ENCODE assay signal across 25 mouse cellular contexts in genomic region chr1:164077031-164077430, GRCm38 (mm10). TPM values are rescaled to one million over a fixed set of nuclear protein-coding genes. Genes with fewer than 3 reads are reported as not detected.
DNase-seq lines count a peak whose midpoint lies in the region; ATAC-seq and TF ChIP-seq lines count a peak whose summit lies in the region.
"Had no signal": no experiment of that assay in that cellular context is flagged by ENCODE, and none has a peak within 500 bp of the region (broad histone marks: within the 10 kb centered on the region; RNA-seq: fewer than 3 reads in every experiment).

No protein-coding gene starts in this region.

- 49% methylated on average over 3 of the region's 3 CpGs for WGBS in lung, adult 2 months

- ATAC-seq in activated CD4-positive, CD25-positive, alpha-beta regulatory T cell, adult 4 months, result peak; percentile 38
- ATAC-seq: hindbrain, postnatal 0 days; lung, postnatal 0 days had no signal

- no peak for TF ChIP-seq CTCF in lung, adult 2 months (IDR thresholded peaks at IDR 0.05; ENCODE audit: insufficient read depth, low read length)

- H3K4me3 ChIP-seq in lung, adult 2 months (replicated peaks; ENCODE audit: extremely low read depth, low read depth, low read length), result no peak overlapping the region
- H3K4me3 ChIP-seq: embryonic facial prominence, embryonic 10.5 days; liver, embryonic 15.5 days; myocyte had no signal

- peak; percentile 23 for DNase-seq in lung, postnatal 36 days
- no peak for DNase-seq in lung, adult 2 months
- DNase-seq in naive thymus-derived CD4-positive, alpha-beta T cell, adult 2 months (ENCODE audit: low read depth), result peak; percentile 66
- DNase-seq in thymus, postnatal 4 days, result peak; percentile 44
- no peak for DNase-seq in heart, postnatal 25 days (ENCODE audit: low spot score)
- no peak for DNase-seq in layer of hippocampus, postnatal 10 days (ENCODE audit: low spot score in 2 of 2)
- DNase-seq in cerebellum, postnatal 10 days, result no peak
- DNase-seq: adrenal gland, postnatal 36 days; cerebellum, adult 2 months; heart, postnatal 4 days; kidney, adult 18-20 months; midbrain, embryonic 14.5 days; right cerebral cortex, postnatal 4 days had no signal

- no peaks in the 10 kb centered on the region for H3K4me1 ChIP-seq in lung, adult 2 months (ENCODE audit: control insufficient read depth, insufficient read depth, low read length)
- H3K4me1 ChIP-seq: embryonic facial prominence, embryonic 10.5 days; liver, embryonic 15.5 days had no signal

- intact Hi-C loops in heart, postnatal 25 days (cut with DNase I), result no loop called here

- TF ChIP-seq POLR2A in lung, adult 2 months (IDR thresholded peaks at IDR 0.05; ENCODE audit: borderline replicate concordance, extremely low read depth, low read depth, low read length), result no peak

RNA-seq across cellular contexts. Expression of gene Sell, which starts 15.2 kb away (rescaled TPM):
- 6.3 and 11.1 TPM in 2 replicates for polyA plus RNA-seq in lung, adult 2 months (2012; rRNA removed)
- 100 to 1,000 TPM; 486 to 518 TPM for polyA plus RNA-seq in activated CD4-positive, CD25-positive, alpha-beta regulatory T cell, adult 4 months (2017; shearing (Covaris generic))
- total RNA-seq in heart, postnatal 25 days (2021), result 1 to 10 TPM in 1 of 2 experiments, under 1 TPM in 1; 0.94 to 1.6 TPM
- under 1 TPM in 1 of 2 experiments, not detected in 1; 0.16 TPM for total RNA-seq in layer of hippocampus, postnatal 10 days (2021)
- total RNA-seq: gastrocnemius, adult 18-20 months; layer of hippocampus, postnatal 25 days; left cerebral cortex, postnatal 14 days had no signal
- polyA plus RNA-seq: embryonic facial prominence, embryonic 10.5 days; forebrain, embryonic 11.5 days; heart, embryonic 14.5 days; myocyte had no signal

RNA-seq across cellular contexts. Expression of gene Sele, which starts 29.0 kb away (rescaled TPM):
- 0.33 and 0.58 TPM in 2 replicates for polyA plus RNA-seq in lung, adult 2 months (2012; rRNA removed)
- polyA plus RNA-seq in activated CD4-positive, CD25-positive, alpha-beta regulatory T cell, adult 4 months (2017; shearing (Covaris generic)), result not detected
- under 1 TPM; 0.78 to 0.83 TPM for total RNA-seq in heart, postnatal 25 days (2021)
- total RNA-seq in layer of hippocampus, postnatal 10 days (2021), result not detected
- total RNA-seq: gastrocnemius, adult 18-20 months; hindbrain, postnatal 0 days; layer of hippocampus, postnatal 25 days had no signal
- polyA plus RNA-seq: embryonic facial prominence, embryonic 10.5 days; forebrain, embryonic 11.5 days; hindbrain, postnatal 0 days; liver, embryonic 15.5 days; lung, postnatal 0 days; midbrain, embryonic 14.5 days; myocyte; stomach, embryonic 14.5 days had no signal

RNA-seq across cellular contexts. Expression of gene Selp, which starts 38.0 kb away (rescaled TPM):
- 3.3 and 7.4 TPM in 2 replicates for polyA plus RNA-seq in lung, adult 2 months (2012; rRNA removed)
- 1 to 10 TPM; 1.9 to 4.3 TPM for polyA plus RNA-seq in activated CD4-positive, CD25-positive, alpha-beta regulatory T cell, adult 4 months (2017; shearing (Covaris generic))
- total RNA-seq in heart, postnatal 25 days (2021), result 1 to 10 TPM; 1.3 to 1.4 TPM
- total RNA-seq in layer of hippocampus, postnatal 10 days (2021), result under 1 TPM in 1 of 2 experiments, not detected in 1; 0.16 TPM
- total RNA-seq: hindbrain, postnatal 0 days; layer of hippocampus, postnatal 25 days; left cerebral cortex, postnatal 14 days had no signal
- polyA plus RNA-seq: cerebellum, adult 2 months; embryonic facial prominence, embryonic 10.5 days; forebrain, embryonic 11.5 days; midbrain, embryonic 14.5 days; stomach, embryonic 14.5 days had no signal

Comparison
In these comparisons a context has a peak if more than half of its experiments do, and no peak if none do; other contexts are left out.
1. DNase-seq: peak in lung, postnatal 36 days (single experiment), naive thymus-derived CD4-positive, alpha-beta T cell, adult 2 months (single experiment) and thymus, postnatal 4 days (single experiment); none in lung, adult 2 months (single experiment), heart, postnatal 25 days (single experiment), layer of hippocampus, postnatal 10 days (0 of 2) and cerebellum, postnatal 10 days (0 of 2).